Mouse (Mus musculus): ENCODE data around the gene G3bp1. TPM values are rescaled to one million over a fixed set of nuclear protein-coding genes. Genes with fewer than 3 reads are reported as not detected.
A peak's percentile ranks its signal among the peaks of the same experiment; 100 is the strongest.

The G3bp1 gene
- polyA plus RNA-seq, 1 experiment from 2014 or later: 236 TPM

- Histone ChIP-seq H3K4me2 (ENCODE audit: low read depth) (peak overlapping the region; percentile 87), H3K9me3 (ENCODE audit: control insufficient read depth, low read length) (no peaks in the 10 kb centered on the region), H3K4me3 (ENCODE audit: low read depth, low read length) (peak overlapping the region; percentile 66), H3K27me3 (ENCODE audit: control insufficient read depth, insufficient read depth, low read length) (no peaks in the 10 kb centered on the region), H3K9ac (ENCODE audit: low read length) (peak overlapping the region; percentile 64), H3K4me1 (ENCODE audit: control insufficient read depth, insufficient read depth, low read length) (peaks cover 4% of the 10 kb centered on the region; the same call in 1 of the 2 replicates), H3K27ac (ENCODE audit: low read depth, low read length) (no peak overlapping the region), H3K36me3 (ENCODE audit: control insufficient read depth, insufficient read depth, low read length) (no peaks in the 10 kb centered on the region)
- 38% methylated on average over 3 of the region's 3 CpGs for whole genome bisulfite sequencing
- no peak for DNase-seq (ENCODE audit: low spot score)
- ATAC-seq (ENCODE audit: insufficient read depth, low FRiP score, low TSS enrichment): no peak
Observed at GRCm38 (mm10) chr11:55459850-55460558, 9.5 kb upstream of the G3bp1 start.

DNA sequence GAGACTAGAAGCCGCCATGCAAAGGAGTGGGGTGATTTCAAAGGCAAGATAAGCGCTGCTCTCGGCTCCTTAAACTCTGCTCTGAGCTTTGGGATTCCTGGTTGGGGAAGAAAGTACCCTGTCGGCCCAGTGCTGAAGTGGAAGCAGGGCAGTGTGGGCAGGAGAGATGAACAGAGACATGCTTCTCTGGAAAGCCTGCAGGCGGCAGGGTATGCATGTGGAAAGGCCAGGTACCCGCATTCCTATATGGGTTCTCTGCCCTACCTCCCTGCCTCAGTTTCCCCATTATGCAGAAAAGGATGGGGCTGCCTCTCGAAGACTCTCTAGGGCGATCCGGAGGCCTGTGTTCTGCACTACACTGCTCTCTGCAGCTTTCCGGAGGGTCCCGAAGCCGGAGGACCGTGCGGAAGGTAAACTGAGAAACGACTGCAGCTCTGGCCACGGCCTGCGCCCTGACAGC is 8.9 kb upstream of the G3bp1 start:
- no peak overlapping the region for H3K27ac ChIP-seq (ENCODE audit: low read depth, low read length)
- H3K4me3 ChIP-seq (ENCODE audit: low read depth, low read length): peak overlapping the region; percentile 66
- ATAC-seq (ENCODE audit: insufficient read depth, low FRiP score, low TSS enrichment) (peak; percentile 58), DNase-seq (ENCODE audit: low spot score) (no peak)
- H3K4me2 ChIP-seq (ENCODE audit: low read depth): peak overlapping the region; percentile 87
- no peaks in the 10 kb centered on the region for H3K9me3 ChIP-seq (ENCODE audit: control insufficient read depth, low read length)
- WGBS: under 1% methylated on average over 17 of the region's 17 CpGs
- H3K4me1 ChIP-seq (ENCODE audit: control insufficient read depth, insufficient read depth, low read length): peaks cover 4% of the 10 kb centered on the region; the same call in 1 of the 2 replicates
- no peaks in the 10 kb centered on the region for H3K27me3 ChIP-seq (ENCODE audit: control insufficient read depth, insufficient read depth, low read length)
- H3K9ac ChIP-seq (ENCODE audit: low read length): peak overlapping the region; percentile 64
- H3K36me3 ChIP-seq (ENCODE audit: control insufficient read depth, insufficient read depth, low read length): no peaks in the 10 kb centered on the region

DNA sequence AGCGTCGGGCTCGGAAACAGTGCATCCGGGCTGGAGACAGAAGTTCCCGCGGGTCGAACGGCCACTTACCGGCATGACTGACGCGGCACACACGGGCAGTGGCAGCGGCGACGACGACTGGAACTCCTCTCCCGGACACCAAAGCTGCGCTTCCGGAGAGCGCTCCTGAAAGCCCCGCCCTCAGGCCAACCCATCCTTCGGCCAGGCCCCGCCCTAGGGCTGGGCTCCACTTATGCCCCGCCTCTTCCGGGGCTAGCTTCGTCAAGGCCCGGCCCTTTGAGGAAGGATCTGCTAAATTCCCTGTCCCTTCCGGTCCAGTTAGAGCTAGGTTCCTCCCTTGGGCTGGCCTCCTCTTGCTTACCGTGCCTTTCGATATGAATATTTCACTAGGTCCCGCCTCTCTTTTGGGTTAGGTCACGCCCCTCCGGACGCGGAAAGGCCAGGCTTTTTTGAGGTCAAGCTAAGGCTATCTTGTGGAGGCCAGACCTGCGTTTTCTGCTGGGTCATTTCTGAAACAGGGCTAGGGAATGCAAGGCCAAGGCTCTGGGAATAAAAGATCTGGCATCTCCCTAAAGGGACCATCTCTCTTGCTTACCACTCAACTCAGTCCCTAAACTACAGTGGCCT is 8.4 kb upstream of the G3bp1 start, which contains the start of gene Atox1:
Atox1 (minus strand) TSS at position 221 of the 627 bp plus-strand sequence.
- peak within 1 kb of the TSS; percentile 66 for H3K4me3 ChIP-seq (ENCODE audit: low read depth, low read length)
- peaks cover 4% of the 10 kb centered on the region; the same call in 1 of the 2 replicates for H3K4me1 ChIP-seq (ENCODE audit: control insufficient read depth, insufficient read depth, low read length)
- ATAC-seq (ENCODE audit: insufficient read depth, low FRiP score, low TSS enrichment) (peak; percentile 95), DNase-seq (ENCODE audit: low spot score) (peak; percentile 97)
- H3K9ac ChIP-seq (ENCODE audit: low read length): peak within 1 kb of the TSS; percentile 64
- peak within 1 kb of the TSS; percentile 87 for H3K4me2 ChIP-seq (ENCODE audit: low read depth)
- peak within 1 kb of the TSS; percentile 6; the same call in 1 of the 2 replicates for H3K27ac ChIP-seq (ENCODE audit: low read depth, low read length)
- H3K36me3 ChIP-seq (ENCODE audit: control insufficient read depth, insufficient read depth, low read length): no peaks in the 10 kb centered on the region
- under 1% methylated on average over 36 of the region's 36 CpGs for WGBS
- H3K27me3 ChIP-seq (ENCODE audit: control insufficient read depth, insufficient read depth, low read length): no peaks in the 10 kb centered on the region
- H3K9me3 ChIP-seq (ENCODE audit: control insufficient read depth, low read length): no peaks in the 10 kb centered on the region

GRCm38 (mm10) chr11:55462149-55462548 is 7.3 kb upstream of the G3bp1 start:
- Histone ChIP-seq H3K4me2 (ENCODE audit: low read depth) (no peak overlapping the region), H3K9ac (ENCODE audit: low read length) (no peak overlapping the region), H3K27ac (ENCODE audit: low read depth, low read length) (no peak overlapping the region), H3K27me3 (ENCODE audit: control insufficient read depth, insufficient read depth, low read length) (no peaks in the 10 kb centered on the region), H3K9me3 (ENCODE audit: control insufficient read depth, low read length) (no peaks in the 10 kb centered on the region), H3K4me3 (ENCODE audit: low read depth, low read length) (no peak overlapping the region), H3K4me1 (ENCODE audit: control insufficient read depth, insufficient read depth, low read length) (peaks cover 4% of the 10 kb centered on the region; the same call in 1 of the 2 replicates), H3K36me3 (ENCODE audit: control insufficient read depth, insufficient read depth, low read length) (no peaks in the 10 kb centered on the region)
- DNase-seq (ENCODE audit: low spot score) (no peak), ATAC-seq (ENCODE audit: insufficient read depth, low FRiP score, low TSS enrichment) (no peak)
- WGBS: 98% methylated on average over 9 of the region's 9 CpGs

GRCm38 (mm10) chr11:55464707-55465106 is 4.8 kb upstream of the G3bp1 start:
- Histone ChIP-seq H3K9me3 (ENCODE audit: control insufficient read depth, low read length) (no peaks in the 10 kb centered on the region), H3K9ac (ENCODE audit: low read length) (no peak overlapping the region), H3K27me3 (ENCODE audit: control insufficient read depth, insufficient read depth, low read length) (no peaks in the 10 kb centered on the region), H3K4me1 (ENCODE audit: control insufficient read depth, insufficient read depth, low read length) (peaks cover 8% of the 10 kb centered on the region; the same call in 1 of the 2 replicates), H3K4me3 (ENCODE audit: low read depth, low read length) (no peak overlapping the region), H3K36me3 (ENCODE audit: control insufficient read depth, insufficient read depth, low read length) (no peaks in the 10 kb centered on the region), H3K27ac (ENCODE audit: low read depth, low read length) (no peak overlapping the region), H3K4me2 (ENCODE audit: low read depth) (no peak overlapping the region)
- DNase-seq (ENCODE audit: low spot score): no peak
- ATAC-seq (ENCODE audit: insufficient read depth, low FRiP score, low TSS enrichment): no peak
- 86% methylated on average over 10 of the region's 10 CpGs for WGBS

DNA sequence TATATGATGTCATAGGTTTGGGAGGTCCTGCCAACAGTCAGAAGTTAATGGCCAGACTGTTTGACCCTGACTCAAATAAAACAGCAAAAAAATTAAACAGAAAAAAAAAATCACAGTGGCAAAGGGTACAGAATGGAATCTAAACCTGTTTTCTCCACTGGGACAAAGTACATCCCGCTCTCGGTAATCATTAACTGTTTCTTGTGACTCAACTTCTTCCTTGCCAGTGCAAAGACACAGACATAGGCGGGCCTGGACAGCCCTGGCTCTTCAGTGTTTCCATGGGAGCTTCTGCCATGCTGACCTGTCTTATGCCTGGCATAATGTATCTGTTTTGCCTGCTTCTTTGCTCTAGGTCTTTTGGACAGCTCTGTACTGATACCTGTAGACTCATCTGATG is 4.3 kb upstream of the G3bp1 start:
- H3K27ac ChIP-seq (ENCODE audit: low read depth, low read length): no peak overlapping the region
- H3K4me1 ChIP-seq (ENCODE audit: control insufficient read depth, insufficient read depth, low read length): peaks cover 4% of the 10 kb centered on the region; the same call in 1 of the 2 replicates
- ATAC-seq (ENCODE audit: insufficient read depth, low FRiP score, low TSS enrichment): no peak
- no peak overlapping the region for H3K4me3 ChIP-seq (ENCODE audit: low read depth, low read length)
- no peaks in the 10 kb centered on the region for H3K36me3 ChIP-seq (ENCODE audit: control insufficient read depth, insufficient read depth, low read length)
- no peak for DNase-seq (ENCODE audit: low spot score)
- no peak overlapping the region for H3K9ac ChIP-seq (ENCODE audit: low read length)
- WGBS: 82% methylated on average over 3 of the region's 3 CpGs
- no peaks in the 10 kb centered on the region for H3K9me3 ChIP-seq (ENCODE audit: control insufficient read depth, low read length)
- no peaks in the 10 kb centered on the region for H3K27me3 ChIP-seq (ENCODE audit: control insufficient read depth, insufficient read depth, low read length)
- no peak overlapping the region for H3K4me2 ChIP-seq (ENCODE audit: low read depth)

DNA sequence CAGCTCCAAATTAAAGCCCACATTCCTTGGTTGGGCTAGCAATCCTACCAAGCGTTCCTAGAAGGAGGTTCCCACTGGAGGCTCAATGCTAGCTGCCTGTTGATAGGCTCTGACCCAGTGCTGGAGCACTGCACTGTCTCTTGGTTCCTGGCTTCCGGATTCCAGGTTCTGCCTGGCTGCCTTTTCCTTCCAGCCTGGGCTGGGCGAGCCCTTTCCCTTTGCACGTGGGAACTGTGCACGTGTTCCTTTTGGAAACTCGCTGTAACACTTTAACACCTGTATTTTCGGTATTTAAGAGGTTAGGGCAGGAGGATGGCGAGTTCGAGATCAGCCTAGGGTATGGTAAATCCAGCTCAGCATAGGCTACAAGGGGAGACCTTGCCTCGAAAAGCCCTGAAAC is 1.5 kb upstream of the G3bp1 start:
- WGBS: 79% methylated on average over 10 of the region's 10 CpGs

DNA sequence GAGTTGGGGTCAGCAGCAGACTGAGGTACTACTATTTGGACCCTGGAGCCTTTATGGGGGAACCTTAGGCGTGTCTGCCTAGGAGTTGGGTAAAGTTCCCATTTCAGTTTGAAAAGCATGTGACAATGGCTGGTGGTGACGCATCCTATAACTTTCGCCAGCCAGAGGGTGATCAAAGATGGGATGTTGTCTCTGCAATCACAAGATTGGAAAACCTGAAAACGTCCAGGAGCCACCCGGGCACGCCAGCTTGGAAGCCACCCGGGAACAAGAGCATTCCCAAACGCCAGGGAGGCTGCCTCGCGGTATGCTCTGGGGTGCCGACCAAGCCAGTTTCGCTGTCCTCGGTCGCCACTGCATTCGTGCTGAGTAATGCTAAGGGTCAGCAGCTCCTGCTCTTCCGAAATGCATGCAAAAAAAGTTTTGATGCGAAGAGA is 856 bp upstream of the G3bp1 start:
- H3K36me3 ChIP-seq (ENCODE audit: control insufficient read depth, insufficient read depth, low read length): no peaks in the 10 kb centered on the region; the same call in 1 of the 2 replicates

More for the DNA sequence above, 1.5 kb upstream of the G3bp1 start:
- Histone ChIP-seq H3K4me2 (ENCODE audit: low read depth) (peak overlapping the region; percentile 64), H3K9ac (ENCODE audit: low read length) (no peak overlapping the region; the same call in 1 of the 2 replicates), H3K4me3 (ENCODE audit: low read depth, low read length) (no peak overlapping the region), H3K36me3 (ENCODE audit: control insufficient read depth, insufficient read depth, low read length) (no peaks in the 10 kb centered on the region; the same call in 1 of the 2 replicates), H3K4me1 (ENCODE audit: control insufficient read depth, insufficient read depth, low read length) (peaks cover 12% of the 10 kb centered on the region; the same call in 1 of the 2 replicates), H3K27me3 (ENCODE audit: control insufficient read depth, insufficient read depth, low read length) (no peaks in the 10 kb centered on the region), H3K9me3 (ENCODE audit: control insufficient read depth, low read length) (no peaks in the 10 kb centered on the region), H3K27ac (ENCODE audit: low read depth, low read length) (no peak overlapping the region)
- DNase-seq (ENCODE audit: low spot score): no peak
- no peak for ATAC-seq (ENCODE audit: insufficient read depth, low FRiP score, low TSS enrichment)

More for the DNA sequence above, 856 bp upstream of the G3bp1 start:
- Histone ChIP-seq H3K27me3 (ENCODE audit: control insufficient read depth, insufficient read depth, low read length) (no peaks in the 10 kb centered on the region), H3K4me1 (ENCODE audit: control insufficient read depth, insufficient read depth, low read length) (peaks cover 12% of the 10 kb centered on the region; the same call in 1 of the 2 replicates), H3K9me3 (ENCODE audit: control insufficient read depth, low read length) (no peaks in the 10 kb centered on the region), H3K9ac (ENCODE audit: low read length) (peak overlapping the region; percentile 71), H3K27ac (ENCODE audit: low read depth, low read length) (peak overlapping the region; percentile 63), H3K4me2 (ENCODE audit: low read depth) (peak overlapping the region; percentile 64), H3K4me3 (ENCODE audit: low read depth, low read length) (peak overlapping the region; percentile 34)
- ATAC-seq (ENCODE audit: insufficient read depth, low FRiP score, low TSS enrichment): peak; percentile 10
- 4% methylated on average over 17 of the region's 17 CpGs for WGBS
- DNase-seq (ENCODE audit: low spot score): no peak
